Mouse (Mus musculus) cerebellum, postnatal 10 days (tissue): ENCODE measurements around the gene Camsap1.
A peak's percentile ranks its signal among the peaks of the same experiment; 100 is the strongest.

ENCODE experiments used
- DNase-seq, 2 experiments: peaks; one replicate each; pipeline ENCODE4 v3.0.0; 2021; ENCODE audit warnings: mixed read lengths in 2 of 2

Camsap1 gene

DNA sequence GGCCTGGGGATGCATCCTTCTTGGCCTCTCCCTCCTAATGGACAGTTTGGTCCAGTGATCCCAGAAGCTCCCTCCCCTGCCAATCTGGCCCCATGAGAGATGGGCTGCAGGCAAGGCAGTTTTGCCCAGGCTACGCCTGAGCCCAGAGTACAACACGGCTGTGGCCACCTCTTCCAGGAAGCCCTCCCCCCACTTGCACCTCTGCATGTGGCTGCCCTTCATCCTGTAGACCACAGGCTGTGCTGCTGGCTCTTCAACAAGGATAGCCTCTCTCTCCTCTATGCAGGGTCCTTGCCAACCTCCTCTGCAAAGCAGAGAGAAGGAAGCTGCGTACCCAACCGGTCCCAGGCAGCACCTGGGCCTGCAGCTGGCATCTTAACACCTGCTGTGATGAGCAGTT is 104.0 kb downstream of the Camsap1 start:
- DNase-seq: peak; percentile 33

DNA sequence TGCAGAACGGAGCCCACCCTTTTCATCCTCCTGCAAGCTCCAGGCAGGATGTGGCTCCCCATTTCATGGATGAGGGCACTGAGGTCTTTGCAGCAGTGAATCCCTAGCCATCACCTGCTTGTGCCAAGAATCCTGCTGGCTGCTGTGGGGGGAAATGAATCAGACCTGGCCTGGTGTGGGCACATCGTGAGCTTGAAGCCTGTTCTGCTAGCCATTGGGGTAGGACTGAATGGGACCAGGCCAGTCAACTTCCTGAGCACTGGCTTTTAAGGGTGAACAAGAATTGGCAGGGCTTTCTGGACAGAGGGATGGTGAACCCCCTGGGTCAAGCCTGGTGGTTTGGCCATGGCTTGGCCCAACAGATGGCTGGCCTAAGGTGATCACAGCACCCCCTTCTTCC is 104.6 kb downstream of the Camsap1 start:
- peak; percentile 41 to 45 for DNase-seq

DNA sequence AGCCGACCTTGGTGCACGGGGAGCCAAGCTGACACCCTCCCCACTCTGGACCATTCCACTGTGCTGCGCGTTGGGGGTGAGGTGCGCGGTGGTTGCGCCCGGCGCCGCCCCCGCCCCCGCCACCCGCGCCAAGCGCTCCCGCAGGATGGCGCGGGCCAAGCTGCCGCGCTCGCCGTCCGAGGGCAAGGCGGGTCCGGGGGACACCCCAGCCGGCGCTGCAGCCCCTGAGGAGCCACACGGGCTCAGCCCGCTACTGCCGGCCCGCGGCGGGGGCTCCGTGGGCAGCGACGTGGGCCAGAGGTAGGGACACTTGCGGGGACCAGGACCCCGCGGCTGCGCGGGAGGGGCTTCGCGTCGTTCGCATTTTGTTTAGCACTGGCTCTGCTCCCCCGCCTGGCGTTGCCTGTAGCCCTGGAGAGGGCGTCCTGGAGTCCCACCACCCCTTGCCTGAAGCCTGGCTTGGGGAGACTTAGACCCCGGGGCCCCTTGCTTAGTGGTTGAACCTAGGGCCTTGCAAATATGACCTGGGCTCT is 105.3 kb downstream of the Camsap1 start:
- peak; percentile 71 to 72 for DNase-seq

DNA sequence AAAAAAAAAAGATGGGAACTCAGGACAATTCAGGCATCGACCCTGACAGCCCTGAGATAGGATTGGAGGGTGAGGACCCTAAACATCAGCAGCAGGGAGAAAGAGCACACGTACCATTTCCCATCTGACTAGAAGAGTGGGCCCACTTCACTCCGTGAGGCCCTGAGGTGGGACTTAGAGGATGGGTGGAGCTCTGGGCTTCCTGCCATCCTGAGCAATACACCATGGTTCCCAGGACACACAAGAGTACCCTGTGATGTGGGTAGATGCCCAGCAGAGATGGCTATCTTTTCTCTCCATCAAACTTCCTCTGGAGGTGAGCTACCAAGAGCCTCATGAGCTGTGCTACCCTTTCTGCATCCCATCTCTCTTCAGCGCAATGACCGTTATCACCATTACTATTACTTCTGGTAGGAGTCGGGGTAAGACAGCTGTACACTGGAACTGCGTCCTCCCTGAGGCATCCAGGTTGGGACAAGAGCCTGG is 105.8 kb downstream of the Camsap1 start:
- no peak for DNase-seq
